14 mouse cellular contexts compared by ENCODE assay signal in the genomic region with DNA sequence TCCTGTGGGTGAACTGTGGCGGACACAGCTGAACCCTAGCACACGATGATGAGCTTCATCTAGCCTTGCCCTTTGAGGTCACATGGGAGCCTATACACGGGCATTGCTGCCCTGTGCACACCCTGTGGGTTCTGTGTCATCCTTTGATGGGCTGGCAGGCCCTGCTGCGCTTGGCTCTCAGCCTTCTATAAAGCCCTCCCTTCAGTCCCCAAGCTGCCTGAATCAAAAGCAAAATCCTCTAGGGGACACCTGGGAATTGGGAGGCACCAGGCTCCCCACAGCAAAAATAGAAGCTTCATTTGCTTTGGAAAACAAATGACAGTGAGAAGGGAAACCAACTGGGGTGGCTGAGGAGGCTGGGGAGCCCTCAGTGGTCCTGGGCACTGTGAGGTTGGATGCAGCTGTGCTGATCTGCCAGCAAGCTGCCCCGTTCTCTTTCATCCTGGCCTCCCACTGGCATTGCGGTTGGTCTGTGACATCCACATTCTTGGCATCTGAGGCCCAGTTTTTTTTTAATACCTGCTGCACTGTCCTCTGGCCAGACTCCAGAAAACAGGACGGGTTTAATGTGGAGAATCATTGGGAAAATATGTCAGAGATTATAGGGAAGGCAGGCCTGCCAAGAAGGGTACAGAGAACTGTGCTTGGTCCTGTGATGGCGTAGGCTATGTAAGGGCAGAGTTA.
DNase-seq lines count a peak whose midpoint lies in the region; ATAC-seq and TF ChIP-seq lines count a peak whose summit lies in the region.
"Had no signal": no experiment of that assay in that cellular context is flagged by ENCODE, and none has a peak within 500 bp of the region (broad histone marks: within the 10 kb centered on the region; RNA-seq: fewer than 3 reads in every experiment).

No protein-coding gene starts in this region.

- H3K27ac ChIP-seq in forebrain, embryonic 12.5 days, result 0 out of 2 replicates have a peak overlapping the region, but pooled peaks have one; percentile 19
- H3K27ac ChIP-seq in forebrain, embryonic 10.5 days, result no peak overlapping the region
- peak overlapping the region; percentile 28 for H3K27ac ChIP-seq in neural tube, embryonic 13.5 days (replicated peaks)
- H3K27ac ChIP-seq in midbrain, postnatal 0 days (ENCODE audit: low read depth, low read length), result peak overlapping the region; percentile 13; the same call in 1 of the 2 replicates
- H3K27ac ChIP-seq: embryonic facial prominence, embryonic 10.5 days; liver, embryonic 14.5 days had no signal

- 0 out of 2 replicates have a peak, but pooled peaks cover 5% of the 10 kb centered on the region for H3K27me3 ChIP-seq in forebrain, embryonic 12.5 days
- H3K27me3 ChIP-seq in forebrain, embryonic 10.5 days (ENCODE audit: poor library complexity, severe bottlenecking), result no peaks in the 10 kb centered on the region
- H3K27me3 ChIP-seq in neural tube, embryonic 13.5 days, result no peaks in the 10 kb centered on the region
- no peaks in the 10 kb centered on the region for H3K27me3 ChIP-seq in midbrain, postnatal 0 days (ENCODE audit: insufficient read depth, low read length)

- DNase-seq in forebrain, embryonic 10.5 days (ENCODE audit: extremely low spot score, low spot score), result no peak
- no peak for DNase-seq in neural tube, embryonic 10.5 days (ENCODE audit: extremely low spot score, low spot score)
- peak; percentile 50 to 68 for DNase-seq in cerebellum, postnatal 36 days
- DNase-seq in midbrain, postnatal 0 days (ENCODE audit: low spot score), result peak; percentile 53
- no peak for DNase-seq in kidney, postnatal 14 days
- DNase-seq in ovary, postnatal 14 days (ENCODE audit: low spot score), result no peak
- DNase-seq: gastrocnemius, postnatal 14 days; thymus, postnatal 36 days had no signal

- H3K9ac ChIP-seq in forebrain, embryonic 12.5 days, result no peak overlapping the region
- no peak overlapping the region for H3K9ac ChIP-seq in neural tube, embryonic 13.5 days
- H3K9ac ChIP-seq in midbrain, postnatal 0 days (replicated peaks; ENCODE audit: low read length, poor library complexity, severe bottlenecking), result no peak overlapping the region
- H3K9ac ChIP-seq: liver, embryonic 14.5 days had no signal

- H3K4me2 ChIP-seq in forebrain, embryonic 12.5 days, result no peak overlapping the region
- H3K4me2 ChIP-seq in neural tube, embryonic 13.5 days, result no peak overlapping the region
- H3K4me2 ChIP-seq in midbrain, postnatal 0 days (ENCODE audit: low read depth, low read length, poor library complexity, severe bottlenecking), result no peak overlapping the region

- no peak for ATAC-seq in forebrain, embryonic 12.5 days (ENCODE audit: low FRiP score)
- ATAC-seq in neural tube, embryonic 13.5 days (ENCODE audit: low read depth), result no peak
- ATAC-seq in midbrain, postnatal 0 days (ENCODE audit: low FRiP score), result no peak
- ATAC-seq: activated CD4-positive, CD25-positive, alpha-beta regulatory T cell, adult 4 months; intestine, postnatal 0 days had no signal

- no peak overlapping the region for H3K4me3 ChIP-seq in forebrain, embryonic 12.5 days (replicated peaks)
- H3K4me3 ChIP-seq in forebrain, embryonic 10.5 days, result no peak overlapping the region
- no peak overlapping the region for H3K4me3 ChIP-seq in neural tube, embryonic 13.5 days
- H3K4me3 ChIP-seq in midbrain, postnatal 0 days (ENCODE audit: low read depth, low read length), result no peak overlapping the region
- H3K4me3 ChIP-seq: embryonic facial prominence, embryonic 10.5 days had no signal

- no peaks in the 10 kb centered on the region for H3K36me3 ChIP-seq in forebrain, embryonic 12.5 days (replicated peaks)
- H3K36me3 ChIP-seq in forebrain, embryonic 10.5 days (replicated peaks), result 0 out of 2 replicates have a peak, but pooled peaks cover 5% of the 10 kb centered on the region
- no peaks in the 10 kb centered on the region for H3K36me3 ChIP-seq in neural tube, embryonic 13.5 days
- H3K36me3 ChIP-seq in midbrain, postnatal 0 days (ENCODE audit: insufficient read depth, low read length), result no peaks in the 10 kb centered on the region
- H3K36me3 ChIP-seq: embryonic facial prominence, embryonic 10.5 days had no signal

- TF ChIP-seq CTCF in midbrain, postnatal 0 days (IDR thresholded peaks at IDR 0.05), result no peak

- H3K4me1 ChIP-seq in forebrain, embryonic 12.5 days, result peaks cover 32% of the 10 kb centered on the region
- H3K4me1 ChIP-seq in forebrain, embryonic 10.5 days, result peaks cover 25% of the 10 kb centered on the region
- peaks cover 68% of the 10 kb centered on the region for H3K4me1 ChIP-seq in neural tube, embryonic 13.5 days (replicated peaks)
- H3K4me1 ChIP-seq in midbrain, postnatal 0 days (ENCODE audit: insufficient read depth, low read length), result peaks cover 21% of the 10 kb centered on the region

- no peaks in the 10 kb centered on the region for H3K9me3 ChIP-seq in forebrain, embryonic 12.5 days
- no peaks in the 10 kb centered on the region for H3K9me3 ChIP-seq in forebrain, embryonic 10.5 days
- H3K9me3 ChIP-seq in neural tube, embryonic 13.5 days, result no peaks in the 10 kb centered on the region
- no peaks in the 10 kb centered on the region for H3K9me3 ChIP-seq in midbrain, postnatal 0 days (ENCODE audit: low read length)
- H3K9me3 ChIP-seq: embryonic facial prominence, embryonic 10.5 days had no signal

- 68% methylated on average over 8 of the region's 8 CpGs for WGBS in forebrain, embryonic 12.5 days
- WGBS in forebrain, embryonic 10.5 days, result 64% methylated on average over 8 of the region's 8 CpGs
- WGBS in neural tube, embryonic 13.5 days, result 50% methylated on average over 8 of the region's 8 CpGs
- 33% methylated on average over 8 of the region's 8 CpGs for WGBS in midbrain, postnatal 0 days

Comparison
In these comparisons a context has a peak if more than half of its experiments do, and no peak if none do; other contexts are left out.
1. DNase-seq: peak in cerebellum, postnatal 36 days (2 of 2) and midbrain, postnatal 0 days (single experiment); none in forebrain, embryonic 10.5 days (single experiment), neural tube, embryonic 10.5 days (single experiment), kidney, postnatal 14 days (single experiment) and ovary, postnatal 14 days (single experiment).